Mouse (Mus musculus): ENCODE results near the gene Cd81. TPM values are rescaled to one million over a fixed set of nuclear protein-coding genes. Genes with fewer than 3 reads are reported as not detected.

Gene Cd81
- total RNA-seq, 2 experiments from 2014 or later = 380 to 388 TPM

- DNase-seq (ENCODE audit: extremely low spot score in 1 of 2, low spot score in 2 of 2) = no peak
- Histone ChIP-seq H3K4me3 (no peak overlapping the region), H3K27ac (no peak overlapping the region)
- peak; percentile 4 for TF ChIP-seq CTCF (IDR thresholded peaks at IDR 0.05)
- intact Hi-C loops (cut with DNase I) = no loop called here
Measured at GRCm38 (mm10) chr7:143110803-143111202, 58.3 kb downstream of the Cd81 start.

- intact Hi-C loops (cut with DNase I) = no loop called here
- H3K4me3 ChIP-seq = no peak overlapping the region
- no peak for TF ChIP-seq CTCF (IDR thresholded peaks at IDR 0.05)
- no peak for DNase-seq (ENCODE audit: extremely low spot score in 1 of 2, low spot score in 2 of 2)
- no peak overlapping the region for H3K27ac ChIP-seq
Measured at GRCm38 (mm10) chr7:143111719-143112118, 59.2 kb downstream of the Cd81 start.

- TF ChIP-seq CTCF (IDR thresholded peaks at IDR 0.05) = no peak
- Histone ChIP-seq H3K4me3 (no peak overlapping the region), H3K27ac (no peak overlapping the region)
- intact Hi-C loops (cut with DNase I) = no loop called here
- no peak for DNase-seq (ENCODE audit: extremely low spot score in 1 of 2, low spot score in 2 of 2)
Measured at GRCm38 (mm10) chr7:143112395-143112794, 59.9 kb downstream of the Cd81 start.

- DNase-seq (ENCODE audit: extremely low spot score in 1 of 2, low spot score in 2 of 2) = no peak
- Histone ChIP-seq H3K4me3 (no peak overlapping the region), H3K27ac (no peak overlapping the region)
- TF ChIP-seq CTCF (IDR thresholded peaks at IDR 0.05) = no peak
- intact Hi-C loops (cut with DNase I) = no loop called here
Measured at GRCm38 (mm10) chr7:143114773-143115172, 62.2 kb downstream of the Cd81 start.

GRCm38 (mm10) chr7:143116521-143116920 is 64.0 kb downstream of the Cd81 start:
- TF ChIP-seq CTCF (IDR thresholded peaks at IDR 0.05) = no peak
- no peak for DNase-seq (ENCODE audit: extremely low spot score in 1 of 2, low spot score in 2 of 2)
- intact Hi-C loops (cut with DNase I) = no loop called here
- Histone ChIP-seq H3K4me3 (no peak overlapping the region), H3K27ac (no peak overlapping the region)

Other genes starting within 250 kb of the Cd81 start
- gene Th, start 121.6 kb upstream of the Cd81 start, total RNA-seq (2021) = 1 to 10 TPM; 1.1 to 1.5 TPM
- under 1 TPM; 0.42 to 0.57 TPM for gene Ascl2, start 83.5 kb upstream of the Cd81 start, total RNA-seq (2021)
- gene Tspan32, start 47.7 kb upstream of the Cd81 start, total RNA-seq (2021) = under 1 TPM in 1 of 2 experiments, not detected in 1; 0.07 TPM
- 10 to 100 TPM; 38.0 to 41.5 TPM for gene Tssc4, start 16.5 kb downstream of the Cd81 start, total RNA-seq (2021)
- gene Trpm5, start 41.9 kb downstream of the Cd81 start, total RNA-seq (2021) = not detected
- gene Kcnq1, start 53.6 kb downstream of the Cd81 start, total RNA-seq (2021) = 1 to 10 TPM in 1 of 2 experiments, under 1 TPM in 1; 0.61 to 1.2 TPM

Measured in left cerebral cortex, adult 2 months (tissue).